Mouse (Mus musculus) stomach, embryonic 14.5 days (tissue): ENCODE measurements around the gene Gmeb2. TPM values are rescaled to one million over a fixed set of nuclear protein-coding genes. Genes with fewer than 3 reads are reported as not detected.

Experiments used
- ATAC-seq: fragments of 200-750 bp; cut with Nextera tagmentation; 2 replicates; pipeline ENCODE4 v1.8.0; 2017; ENCODE audit warnings: low read depth, moderate TSS enrichment; ENCODE audit not compliant: insufficient number of reproducible peaks, insufficient read depth, low FRiP score
- H3K27ac ChIP-seq: fragments of 300-500 bp; sonication (generic); 2 replicates; pipeline ENCODE4 v1.5.1; 2014; ENCODE audit warnings: mild to moderate bottlenecking, low read length, moderate library complexity, mixed read lengths
- H3K27me3 ChIP-seq: fragments of 300-500 bp; sonication (generic); 2 replicates; pipeline ENCODE4 v1.6.1; 2014; ENCODE audit warnings: low read length, control low read depth, mixed read lengths; ENCODE audit not compliant: control insufficient read depth, insufficient read depth
- H3K36me3 ChIP-seq: fragments of 300-500 bp; sonication (generic); 2 replicates; pipeline ENCODE4 v1.6.1; 2014; ENCODE audit warnings: mild to moderate bottlenecking, control low read depth, low read length, moderate library complexity, mixed read lengths; ENCODE audit not compliant: control insufficient read depth, insufficient read depth
- H3K4me1 ChIP-seq: fragments of 300-500 bp; sonication (generic); 2 replicates; pipeline ENCODE4 v1.6.1; 2014; ENCODE audit warnings: low read length, control low read depth, mixed read lengths; ENCODE audit not compliant: control insufficient read depth, insufficient read depth
- H3K4me2 ChIP-seq: fragments of 300-500 bp; sonication (generic); replicated peaks from 2 replicates; pipeline ENCODE4 v1.6.1; 2014; ENCODE audit warnings: low read depth, low read length, control low read depth
- H3K4me3 ChIP-seq: fragments of 300-500 bp; sonication (generic); 2 replicates; pipeline ENCODE4 v1.5.1; 2014; ENCODE audit warnings: low read depth, low read length, control low read depth
- H3K9ac ChIP-seq: fragments of 300-500 bp; sonication (generic); replicated peaks from 2 replicates; pipeline ENCODE4 v1.6.1; 2014; ENCODE audit warnings: low read depth, mild to moderate bottlenecking, control low read depth, low read length, moderate library complexity, mixed read lengths
- H3K9me3 ChIP-seq: fragments of 300-500 bp; sonication (generic); 2 replicates; pipeline ENCODE4 v1.6.1; 2016; ENCODE audit warnings: low read depth, low read length, control low read depth; ENCODE audit not compliant: control insufficient read depth
- WGBS: fragments of 180-500 bp; shearing (Covaris S2); extraction: QIAGEN DNeasy Blood & Tissue Kit; methylation state at CpG from one replicate; pipeline ENCODE4 v1.1.7; 2014; 5-methylcytosine and 5-hydroxymethylcytosine counted together
- polyA plus RNA-seq: library from polyadenylated mRNA; unstranded; fragments of >200 nt; fragmentation: Nextera tagmentation; extraction: Ambion mirVana; gene quantifications from 2 replicates; pipeline ENCODE4 v1.2.1, GENCODE M21; 2014

Gmeb2 gene
- polyA plus RNA-seq, 1 experiment from 2014 or later = 15.4 TPM

DNA sequence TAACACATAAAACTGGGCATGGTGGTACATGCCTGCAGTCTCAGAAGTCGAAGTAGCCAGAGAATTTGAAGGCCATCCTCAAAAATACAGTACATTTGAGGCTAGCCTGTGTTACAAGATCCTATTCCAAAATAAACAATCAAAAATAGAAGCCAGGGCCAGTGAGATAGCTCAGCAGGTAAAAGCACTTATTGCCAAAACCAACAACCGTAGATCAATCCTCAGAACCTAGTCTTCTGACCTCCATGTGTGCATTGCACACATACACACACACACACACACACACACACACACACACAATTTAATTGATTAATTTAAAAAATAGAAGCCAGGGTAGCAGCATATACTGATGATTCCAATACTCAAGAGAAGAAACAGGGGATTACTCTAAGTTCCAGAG, 21.0 kb downstream of the Gmeb2 start:
- WGBS = 95% methylated on average over 2 of the region's 2 CpGs
- H3K4me3 ChIP-seq = no peak overlapping the region
- H3K4me2 ChIP-seq = no peak overlapping the region
- no peaks in the 10 kb centered on the region for H3K4me1 ChIP-seq
- H3K9ac ChIP-seq = no peak overlapping the region
- H3K9me3 ChIP-seq = no peaks in the 10 kb centered on the region
- no peak for ATAC-seq
- H3K27ac ChIP-seq = no peak overlapping the region
- H3K27me3 ChIP-seq = no peaks in the 10 kb centered on the region
- peaks cover 37% of the 10 kb centered on the region; the same call in 1 of the 2 replicates for H3K36me3 ChIP-seq

GRCm38 (mm10) chr2:181253248-181253647, 34.6 kb downstream of the Gmeb2 start:
- ATAC-seq = no peak
- H3K27ac ChIP-seq = no peak overlapping the region
- no peak overlapping the region for H3K4me2 ChIP-seq
- no peaks in the 10 kb centered on the region for H3K27me3 ChIP-seq
- H3K36me3 ChIP-seq = peaks cover 34% of the 10 kb centered on the region
- WGBS = 75% methylated on average over 1 of the region's 1 CpGs
- H3K9ac ChIP-seq = no peak overlapping the region
- H3K4me1 ChIP-seq = no peaks in the 10 kb centered on the region
- H3K4me3 ChIP-seq = no peak overlapping the region
- no peaks in the 10 kb centered on the region for H3K9me3 ChIP-seq

DNA sequence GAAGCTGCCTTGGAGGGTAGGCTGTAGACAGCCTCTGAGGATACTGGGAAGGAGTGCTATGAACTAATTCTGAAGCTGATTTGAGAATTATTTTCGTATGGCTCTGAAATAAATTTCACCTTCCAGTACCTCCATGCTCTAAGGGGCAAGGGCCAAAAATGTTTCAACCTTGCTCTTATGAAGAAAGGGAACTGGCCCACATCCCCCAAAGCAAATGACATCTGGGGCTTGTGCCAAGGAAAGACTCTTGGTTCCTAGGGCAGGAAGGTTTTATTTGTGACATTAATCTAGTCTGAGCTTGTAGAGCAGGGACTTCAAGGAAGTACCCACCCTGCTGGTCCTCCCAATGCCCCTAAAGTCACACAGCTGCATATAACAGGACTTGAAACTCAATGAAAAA, 36.0 kb downstream of the Gmeb2 start:
- no peak for ATAC-seq
- no peak overlapping the region for H3K9ac ChIP-seq
- no peak overlapping the region for H3K4me2 ChIP-seq
- 78% methylated on average over 1 of the region's 1 CpGs for WGBS
- no peak overlapping the region for H3K4me3 ChIP-seq
- H3K27ac ChIP-seq = no peak overlapping the region
- no peaks in the 10 kb centered on the region for H3K9me3 ChIP-seq
- H3K4me1 ChIP-seq = no peaks in the 10 kb centered on the region
- H3K27me3 ChIP-seq = no peaks in the 10 kb centered on the region
- H3K36me3 ChIP-seq = peaks cover 31% of the 10 kb centered on the region

GRCm38 (mm10) chr2:181249217-181249616, 38.6 kb downstream of the Gmeb2 start:
- no peak for ATAC-seq
- 83% methylated on average over 10 of the region's 10 CpGs for WGBS
- no peaks in the 10 kb centered on the region for H3K27me3 ChIP-seq
- no peaks in the 10 kb centered on the region for H3K9me3 ChIP-seq
- no peak overlapping the region for H3K4me3 ChIP-seq
- H3K36me3 ChIP-seq = peaks cover 12% of the 10 kb centered on the region
- no peak overlapping the region for H3K27ac ChIP-seq
- H3K9ac ChIP-seq = no peak overlapping the region
- H3K4me1 ChIP-seq = no peaks in the 10 kb centered on the region
- H3K4me2 ChIP-seq = no peak overlapping the region

- H3K27me3 ChIP-seq = no peaks in the 10 kb centered on the region
- no peak overlapping the region for H3K9ac ChIP-seq
- H3K27ac ChIP-seq = no peak overlapping the region
- 24% methylated on average over 2 of the region's 2 CpGs for WGBS
- no peak for ATAC-seq
- no peaks in the 10 kb centered on the region for H3K36me3 ChIP-seq
- no peaks in the 10 kb centered on the region for H3K9me3 ChIP-seq
- H3K4me2 ChIP-seq = no peak overlapping the region
- H3K4me1 ChIP-seq = no peaks in the 10 kb centered on the region
- H3K4me3 ChIP-seq = no peak overlapping the region
These were observed 42.8 kb downstream of the Gmeb2 start for GRCm38 (mm10) chr2:181245031-181245430.

GRCm38 (mm10) chr2:181243706-181244394, 44.0 kb downstream of the Gmeb2 start:
- Histone ChIP-seq H3K4me3 (no peak overlapping the region), H3K27me3 (no peaks in the 10 kb centered on the region), H3K27ac (no peak overlapping the region), H3K9me3 (no peaks in the 10 kb centered on the region), H3K4me2 (no peak overlapping the region), H3K9ac (no peak overlapping the region), H3K4me1 (no peaks in the 10 kb centered on the region), H3K36me3 (no peaks in the 10 kb centered on the region)
- ATAC-seq = no peak
- 34% methylated on average over 11 of the region's 11 CpGs for WGBS

DNA sequence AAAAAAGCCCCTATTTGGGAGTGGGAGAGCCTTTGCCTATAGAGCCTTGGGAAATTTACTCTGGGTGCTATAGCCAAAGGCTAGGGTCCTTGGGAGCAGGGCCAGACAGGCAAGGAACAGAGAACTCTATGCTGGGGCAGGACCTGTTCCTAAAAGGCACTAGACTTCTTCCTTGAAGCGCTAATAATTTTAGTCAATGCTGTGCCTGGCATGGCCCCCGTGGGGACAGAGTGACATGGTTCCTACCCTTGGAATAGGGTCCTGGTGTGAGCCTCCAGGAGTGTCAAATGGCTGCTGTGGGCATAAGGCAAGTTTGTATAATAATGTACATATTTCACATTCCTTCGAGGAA, 45.5 kb downstream of the Gmeb2 start:
- WGBS = 44% methylated on average over 3 of the region's 3 CpGs
- no peaks in the 10 kb centered on the region for H3K9me3 ChIP-seq
- H3K4me2 ChIP-seq = peak overlapping the region; percentile 52
- no peak overlapping the region for H3K27ac ChIP-seq
- peak overlapping the region; percentile 42 for H3K4me3 ChIP-seq
- no peaks in the 10 kb centered on the region for H3K4me1 ChIP-seq
- H3K9ac ChIP-seq = no peak overlapping the region
- ATAC-seq = no peak
- H3K36me3 ChIP-seq = no peaks in the 10 kb centered on the region; the same call in 1 of the 2 replicates
- no peaks in the 10 kb centered on the region for H3K27me3 ChIP-seq

GRCm38 (mm10) chr2:181241602-181242313, 46.1 kb downstream of the Gmeb2 start, which contains the start of gene Helz2:
Helz2 (minus strand) TSS chr2:181242027.
- Histone ChIP-seq H3K4me3 (peak within 1 kb of the TSS; percentile 42), H3K4me2 (peak within 1 kb of the TSS; percentile 52), H3K4me1 (no peaks in the 10 kb centered on the region), H3K36me3 (no peaks in the 10 kb centered on the region; the same call in 1 of the 2 replicates), H3K27ac (no peak within 1 kb of the TSS), H3K9me3 (no peaks in the 10 kb centered on the region), H3K9ac (peak within 1 kb of the TSS; percentile 15; the same call in 1 of the 2 replicates), H3K27me3 (no peaks in the 10 kb centered on the region)
- ATAC-seq = peak; percentile 79
- 5% methylated on average over 16 of the region's 16 CpGs for WGBS
